Mouse (Mus musculus): ENCODE results near the gene Ccr6. TPM values are rescaled to one million over a fixed set of nuclear protein-coding genes. Genes with fewer than 3 reads are reported as not detected.
"Not testable (repeated sequence)": the region's sequence is repeated elsewhere in the genome, so short reads cannot be mapped to it uniquely, and the experiment has no call there.

The Ccr6 gene
- polyA plus RNA-seq, 1 experiment from 2014 or later: not detected

- no peak for ATAC-seq (ENCODE audit: low FRiP score, low TSS enrichment)
- 0 out of 2 replicates have a peak overlapping the region, but pooled peaks have one; percentile 18 for H3K27ac ChIP-seq (ENCODE audit: low read length)
- H3K36me3 ChIP-seq (ENCODE audit: insufficient read depth, low read length): no peaks in the 10 kb centered on the region
- H3K4me1 ChIP-seq (ENCODE audit: insufficient read depth, low read length): no peaks in the 10 kb centered on the region
- WGBS: 75% methylated on average over 4 of the region's 4 CpGs
- H3K9me3 ChIP-seq (ENCODE audit: low read length): no peaks in the 10 kb centered on the region
- no peak overlapping the region for H3K4me2 ChIP-seq (replicated peaks; ENCODE audit: low read depth, low read length)
- H3K27me3 ChIP-seq (ENCODE audit: insufficient read depth, low read length): no peaks in the 10 kb centered on the region
- no peak overlapping the region for H3K9ac ChIP-seq (replicated peaks; ENCODE audit: low read length)
- no peak overlapping the region for H3K4me3 ChIP-seq (ENCODE audit: low read length)
Measured at GRCm38 (mm10) chr17:8246102-8246754, 10.4 kb downstream of the Ccr6 start.

- WGBS: 92% methylated on average over 7 of the region's 7 CpGs
- no peak overlapping the region for H3K9ac ChIP-seq (replicated peaks; ENCODE audit: low read length)
- no peaks in the 10 kb centered on the region for H3K36me3 ChIP-seq (ENCODE audit: insufficient read depth, low read length)
- H3K27me3 ChIP-seq (ENCODE audit: insufficient read depth, low read length): no peaks in the 10 kb centered on the region
- no peak for ATAC-seq (ENCODE audit: low FRiP score, low TSS enrichment)
- no peak overlapping the region for H3K27ac ChIP-seq (ENCODE audit: low read length)
- H3K9me3 ChIP-seq (ENCODE audit: low read length): no peaks in the 10 kb centered on the region
- no peak overlapping the region for H3K4me2 ChIP-seq (replicated peaks; ENCODE audit: low read depth, low read length)
- no peaks in the 10 kb centered on the region for H3K4me1 ChIP-seq (ENCODE audit: insufficient read depth, low read length)
- no peak overlapping the region for H3K4me3 ChIP-seq (ENCODE audit: low read length)
Measured at GRCm38 (mm10) chr17:8251704-8252103, 15.9 kb downstream of the Ccr6 start.

GRCm38 (mm10) chr17:8254268-8254667, 18.4 kb downstream of the Ccr6 start:
- H3K4me1 ChIP-seq (ENCODE audit: insufficient read depth, low read length): no peaks in the 10 kb centered on the region
- no peak overlapping the region for H3K4me2 ChIP-seq (replicated peaks; ENCODE audit: low read depth, low read length)
- H3K9me3 ChIP-seq (ENCODE audit: low read length): no peaks in the 10 kb centered on the region
- no peak overlapping the region for H3K9ac ChIP-seq (replicated peaks; ENCODE audit: low read length)
- no peaks in the 10 kb centered on the region for H3K36me3 ChIP-seq (ENCODE audit: insufficient read depth, low read length)
- no peak overlapping the region for H3K4me3 ChIP-seq (ENCODE audit: low read length)
- H3K27ac ChIP-seq (ENCODE audit: low read length): 0 out of 2 replicates have a peak overlapping the region, but pooled peaks have one; percentile 25
- H3K27me3 ChIP-seq (ENCODE audit: insufficient read depth, low read length): no peaks in the 10 kb centered on the region
- ATAC-seq (ENCODE audit: low FRiP score, low TSS enrichment): 0 out of 2 replicates have a peak, but pooled peaks have one; percentile 54

- H3K4me3 ChIP-seq (ENCODE audit: low read length): no peak overlapping the region
- H3K4me2 ChIP-seq (replicated peaks; ENCODE audit: low read depth, low read length): no peak overlapping the region
- H3K4me1 ChIP-seq (ENCODE audit: insufficient read depth, low read length): no peaks in the 10 kb centered on the region
- no peak for ATAC-seq (ENCODE audit: low FRiP score, low TSS enrichment)
- WGBS: 64% methylated on average over 3 of the region's 3 CpGs
- no peaks in the 10 kb centered on the region for H3K9me3 ChIP-seq (ENCODE audit: low read length)
- H3K36me3 ChIP-seq (ENCODE audit: insufficient read depth, low read length): no peaks in the 10 kb centered on the region
- no peak overlapping the region for H3K27ac ChIP-seq (ENCODE audit: low read length)
- no peak overlapping the region for H3K9ac ChIP-seq (replicated peaks; ENCODE audit: low read length)
- H3K27me3 ChIP-seq (ENCODE audit: insufficient read depth, low read length): no peaks in the 10 kb centered on the region
Measured at GRCm38 (mm10) chr17:8254914-8255313, 19.1 kb downstream of the Ccr6 start.

GRCm38 (mm10) chr17:8255583-8255982, 19.7 kb downstream of the Ccr6 start:
- H3K27ac ChIP-seq (ENCODE audit: low read length): no peak overlapping the region
- no peak overlapping the region for H3K9ac ChIP-seq (replicated peaks; ENCODE audit: low read length)
- H3K4me1 ChIP-seq (ENCODE audit: insufficient read depth, low read length): no peaks in the 10 kb centered on the region
- no peak overlapping the region for H3K4me2 ChIP-seq (replicated peaks; ENCODE audit: low read depth, low read length)
- WGBS: 85% methylated on average over 6 of the region's 6 CpGs
- no peaks in the 10 kb centered on the region for H3K36me3 ChIP-seq (ENCODE audit: insufficient read depth, low read length)
- no peaks in the 10 kb centered on the region for H3K27me3 ChIP-seq (ENCODE audit: insufficient read depth, low read length)
- no peaks in the 10 kb centered on the region for H3K9me3 ChIP-seq (ENCODE audit: low read length)
- ATAC-seq (ENCODE audit: low FRiP score, low TSS enrichment): no peak
- no peak overlapping the region for H3K4me3 ChIP-seq (ENCODE audit: low read length)

- no peaks in the 10 kb centered on the region for H3K36me3 ChIP-seq (ENCODE audit: insufficient read depth, low read length)
- no peaks in the 10 kb centered on the region for H3K27me3 ChIP-seq (ENCODE audit: insufficient read depth, low read length)
- no peak overlapping the region for H3K4me3 ChIP-seq (ENCODE audit: low read length)
- 73% methylated on average over 8 of the region's 8 CpGs for WGBS
- H3K9ac ChIP-seq (replicated peaks; ENCODE audit: low read length): no peak overlapping the region
- no peak for ATAC-seq (ENCODE audit: low FRiP score, low TSS enrichment)
- no peak overlapping the region for H3K4me2 ChIP-seq (replicated peaks; ENCODE audit: low read depth, low read length)
- no peaks in the 10 kb centered on the region for H3K4me1 ChIP-seq (ENCODE audit: insufficient read depth, low read length)
- no peak overlapping the region for H3K27ac ChIP-seq (ENCODE audit: low read length)
- no peaks in the 10 kb centered on the region for H3K9me3 ChIP-seq (ENCODE audit: low read length)
Measured at GRCm38 (mm10) chr17:8256982-8257381, 21.1 kb downstream of the Ccr6 start.

GRCm38 (mm10) chr17:8264638-8265037, 28.8 kb downstream of the Ccr6 start:
- 6% methylated on average over 6 of the region's 7 CpGs for WGBS
- H3K27me3 ChIP-seq (ENCODE audit: insufficient read depth, low read length); ATAC-seq (ENCODE audit: low FRiP score, low TSS enrichment); H3K36me3 ChIP-seq (ENCODE audit: insufficient read depth, low read length); H3K9me3 ChIP-seq (ENCODE audit: low read length); H3K9ac ChIP-seq (replicated peaks; ENCODE audit: low read length); H3K4me2 ChIP-seq (replicated peaks; ENCODE audit: low read depth, low read length); H3K27ac ChIP-seq (ENCODE audit: low read length); H3K4me3 ChIP-seq (ENCODE audit: low read length); H3K4me1 ChIP-seq (ENCODE audit: insufficient read depth, low read length): not testable (repeated sequence)

- 39% methylated on average over 6 of the region's 6 CpGs for WGBS
- no peak overlapping the region for H3K4me3 ChIP-seq (ENCODE audit: low read length)
- H3K4me2 ChIP-seq (replicated peaks; ENCODE audit: low read depth, low read length): no peak overlapping the region
- ATAC-seq (ENCODE audit: low FRiP score, low TSS enrichment): no peak
- H3K27ac ChIP-seq (ENCODE audit: low read length): no peak overlapping the region
- 0 out of 2 replicates have a peak, but pooled peaks cover 3% of the 10 kb centered on the region for H3K27me3 ChIP-seq (ENCODE audit: insufficient read depth, low read length)
- no peaks in the 10 kb centered on the region for H3K9me3 ChIP-seq (ENCODE audit: low read length)
- no peak overlapping the region for H3K9ac ChIP-seq (replicated peaks; ENCODE audit: low read length)
- H3K36me3 ChIP-seq (ENCODE audit: insufficient read depth, low read length): no peaks in the 10 kb centered on the region
- no peaks in the 10 kb centered on the region for H3K4me1 ChIP-seq (ENCODE audit: insufficient read depth, low read length)
Measured at GRCm38 (mm10) chr17:8272054-8272749, 36.4 kb downstream of the Ccr6 start.

- 0 out of 2 replicates have a peak, but pooled peaks cover 3% of the 10 kb centered on the region for H3K27me3 ChIP-seq (ENCODE audit: insufficient read depth, low read length)
- H3K4me2 ChIP-seq (replicated peaks; ENCODE audit: low read depth, low read length): no peak overlapping the region
- H3K4me3 ChIP-seq (ENCODE audit: low read length): no peak overlapping the region
- H3K9me3 ChIP-seq (ENCODE audit: low read length): no peaks in the 10 kb centered on the region
- 55% methylated on average over 6 of the region's 6 CpGs for WGBS
- H3K36me3 ChIP-seq (ENCODE audit: insufficient read depth, low read length): no peaks in the 10 kb centered on the region
- no peak overlapping the region for H3K9ac ChIP-seq (replicated peaks; ENCODE audit: low read length)
- no peak overlapping the region for H3K27ac ChIP-seq (ENCODE audit: low read length)
- ATAC-seq (ENCODE audit: low FRiP score, low TSS enrichment): no peak
- H3K4me1 ChIP-seq (ENCODE audit: insufficient read depth, low read length): no peaks in the 10 kb centered on the region
Measured at GRCm38 (mm10) chr17:8272951-8273350, 37.1 kb downstream of the Ccr6 start.

- no peaks in the 10 kb centered on the region for H3K36me3 ChIP-seq (ENCODE audit: insufficient read depth, low read length)
- no peak for ATAC-seq (ENCODE audit: low FRiP score, low TSS enrichment)
- 73% methylated on average over 4 of the region's 4 CpGs for WGBS
Measured at GRCm38 (mm10) chr17:8276071-8276470, 40.2 kb downstream of the Ccr6 start.

More at GRCm38 (mm10) chr17:8276071-8276470, 40.2 kb downstream of the Ccr6 start:
- Histone ChIP-seq H3K27me3 (ENCODE audit: insufficient read depth, low read length) (0 out of 2 replicates have a peak, but pooled peaks cover 3% of the 10 kb centered on the region), H3K4me3 (ENCODE audit: low read length) (no peak overlapping the region), H3K9me3 (ENCODE audit: low read length) (no peaks in the 10 kb centered on the region), H3K9ac (replicated peaks; ENCODE audit: low read length) (no peak overlapping the region), H3K4me1 (ENCODE audit: insufficient read depth, low read length) (no peaks in the 10 kb centered on the region), H3K4me2 (replicated peaks; ENCODE audit: low read depth, low read length) (no peak overlapping the region), H3K27ac (ENCODE audit: low read length) (no peak overlapping the region)

Measured in kidney, embryonic 16.5 days (tissue).